Mouse (Mus musculus) lung, adult 2 months (tissue): ENCODE data around the gene Vdac1.

Source experiments
- CTCF ChIP-seq: fragments of 200-500 bp; IDR thresholded peaks from 2 replicates; pipeline ENCODE4 v1.5.1; 2011; ENCODE audit warnings: mild to moderate bottlenecking, low read length, control low read depth; ENCODE audit not compliant: insufficient read depth
- POLR2A ChIP-seq: fragments of 200-500 bp; IDR thresholded peaks from 2 replicates; pipeline ENCODE4 v1.6.1; 2011; ENCODE audit warnings: low read depth, mild to moderate bottlenecking, control low read depth, low read length, borderline replicate concordance; ENCODE audit errors: extremely low read depth

DNA sequence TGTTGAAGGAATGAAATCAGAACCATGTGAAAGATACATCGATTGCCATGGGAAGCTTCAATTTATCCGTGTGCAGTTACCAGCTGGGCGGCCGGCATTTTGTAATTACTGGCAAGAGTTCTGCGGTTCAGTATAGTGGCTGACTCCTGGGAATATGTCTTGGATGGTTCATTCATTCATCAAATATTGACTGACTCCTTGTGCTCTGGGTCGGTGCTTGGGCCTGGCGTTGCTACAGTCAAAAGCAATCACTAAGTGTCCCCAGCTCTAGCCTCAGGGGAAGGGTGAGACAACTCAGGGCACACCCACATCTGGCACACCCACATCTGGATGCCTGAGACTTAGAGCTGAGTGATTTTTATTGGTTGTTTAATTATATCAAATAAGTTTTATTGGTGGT, 13.2 kb downstream of the Vdac1 start:
- TF ChIP-seq CTCF (no peak), POLR2A (no peak)
